Mouse (Mus musculus) embryonic stem cell, embryonic (primary cell): ENCODE measurements around the gene Col9a3.

ENCODE experiments used
- CTCF ChIA-PET, 4 experiments: fragments of 300-600 bp in 2 of 4; fragments of 350-600 bp in 2 of 4; sonication (Branson Sonifier 250); formaldehyde crosslinking; loops; one replicate each; lab custom pipeline; 2022; ENCODE audit warnings: inconsistent platforms in 2 of 4; lab: Charles Lee
- POLR2A ChIA-PET, 4 experiments: fragments of 300-600 bp in 2 of 4; fragments of 350-600 bp in 2 of 4; sonication (Branson Sonifier 250); formaldehyde crosslinking; loops; one replicate each; lab custom pipeline; 2022; ENCODE audit warnings: antibody characterized with exemption in 4 of 4, inconsistent platforms in 1 of 4; lab: Charles Lee

Gene Col9a3

GRCm38 (mm10) chr2:180659353-180660150 lies 62.0 kb downstream of the Col9a3 start:
- CTCF ChIA-PET = no interaction called here
- POLR2A ChIA-PET = interaction anchor here in 2 of 4 experiments (1.0 to 16.0 kb wide), 6 partner anchors 11 to 49 kb away, joined by 3 to 160 read pairs (median 5); no protein-coding TSS in a partner anchor

GRCm38 (mm10) chr2:180660521-180660920 lies 62.9 kb downstream of the Col9a3 start:
- CTCF ChIA-PET = no interaction called here
- POLR2A ChIA-PET = interaction anchor here in 2 of 4 experiments (0.7 to 64.3 kb wide), 6 partner anchors 8 to 70 kb away, joined by 3 to 2948 read pairs (median 5); partner anchors contain the start of genes Dido1 (in 1 of the 2), Gid8 (in 1 of the 2) and Slc17a9 (in 1 of the 2)

- ChIA-PET POLR2A (interaction anchor here in 2 of 4 experiments (1.1 to 64.3 kb wide), 7 partner anchors 14 to 52 kb away, joined by 3 to 2948 read pairs (median 4); partner anchors contain the start of genes Dido1 (in 1 of the 2), Gid8 (in 1 of the 2), Slc17a9 (in 1 of the 2) and Tcfl5 (in 1 of the 2)), CTCF (interaction anchor here in 3 of 4 experiments (0.6 to 1.6 kb wide), 5 partner anchors 13 to 83 kb away, joined by 3 read pairs; no protein-coding TSS in a partner anchor)
Observed at GRCm38 (mm10) chr2:180662008-180662407, 64.4 kb downstream of the Col9a3 start.
